Mouse (Mus musculus) inflammation-experienced regulatory T-cells, adult 6 months (primary cell): ENCODE results near the gene AL732309.1. TPM values are rescaled to one million over a fixed set of nuclear protein-coding genes. Genes with fewer than 3 reads are reported as not detected.

Experiments used
- ATAC-seq: one replicate; pipeline ENCODE4 v1.8.0; 2017
- polyA plus RNA-seq, 3 experiments: library from polyadenylated mRNA; unstranded; fragments of 100-300 nt; shearing (Covaris generic); gene quantifications; one replicate each; pipeline ENCODE4 v1.2.1; 2017

The AL732309.1 gene
- polyA plus RNA-seq, 3 experiments from 2014 or later = 2.3 to 9.2 (median 4.0) TPM

GRCm38 (mm10) chr2:25238106-25238505, 8.6 kb downstream of the AL732309.1 start:
- no peak for ATAC-seq

DNA sequence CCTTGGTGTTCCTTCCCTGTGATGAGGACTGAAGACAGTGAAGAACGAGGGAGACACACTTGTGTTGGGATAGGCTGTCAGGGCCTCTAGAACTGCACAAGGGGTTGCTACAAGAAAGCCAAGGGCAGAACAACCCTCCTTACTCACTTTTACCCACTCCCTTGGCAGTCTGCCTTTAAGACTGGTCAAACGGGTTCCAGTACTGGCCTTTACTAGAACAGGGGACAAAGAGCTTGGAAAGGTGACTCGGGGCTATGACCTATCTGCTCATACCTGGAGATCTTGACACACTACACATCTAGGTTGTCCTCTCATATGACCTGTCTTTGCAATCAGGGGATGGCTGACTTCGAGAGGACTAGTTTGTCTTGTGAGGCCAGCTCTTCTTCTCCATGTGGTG, 9.1 kb downstream of the AL732309.1 start:
- no peak for ATAC-seq

DNA sequence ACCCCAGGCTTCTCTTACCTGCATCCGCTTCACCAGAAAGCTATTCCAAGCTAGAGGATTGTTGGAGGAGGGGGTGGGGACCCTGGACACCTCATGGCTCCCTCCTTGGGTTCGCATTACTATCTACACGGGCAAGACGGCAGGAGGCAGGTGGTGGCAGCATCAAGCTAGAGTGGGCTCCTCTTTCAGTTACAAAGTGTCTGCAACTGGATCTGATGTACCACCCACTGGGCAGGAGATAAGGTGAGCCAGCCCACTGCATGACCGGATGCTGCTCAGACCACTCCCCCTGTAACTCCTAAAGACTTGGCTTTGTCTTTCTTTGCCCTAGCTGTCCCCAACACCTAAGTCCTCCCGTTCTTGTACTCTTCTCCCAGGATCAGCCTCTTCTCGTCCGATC, 10.0 kb downstream of the AL732309.1 start, which contains the start of gene Rnf224:
Gene Rnf224, minus strand, starts transcription at position 174 of the 400 bp plus-strand sequence.
- no peak for ATAC-seq

GRCm38 (mm10) chr2:25234551-25235220, 12.0 kb downstream of the AL732309.1 start:
- ATAC-seq = no peak

GRCm38 (mm10) chr2:25234050-25234449, 12.6 kb downstream of the AL732309.1 start, which contains the start of gene Slc34a3:
Gene Slc34a3 (minus strand): TSS chr2:25234364.
- no peak for ATAC-seq

GRCm38 (mm10) chr2:25233421-25233820, 13.2 kb downstream of the AL732309.1 start:
- no peak for ATAC-seq

DNA sequence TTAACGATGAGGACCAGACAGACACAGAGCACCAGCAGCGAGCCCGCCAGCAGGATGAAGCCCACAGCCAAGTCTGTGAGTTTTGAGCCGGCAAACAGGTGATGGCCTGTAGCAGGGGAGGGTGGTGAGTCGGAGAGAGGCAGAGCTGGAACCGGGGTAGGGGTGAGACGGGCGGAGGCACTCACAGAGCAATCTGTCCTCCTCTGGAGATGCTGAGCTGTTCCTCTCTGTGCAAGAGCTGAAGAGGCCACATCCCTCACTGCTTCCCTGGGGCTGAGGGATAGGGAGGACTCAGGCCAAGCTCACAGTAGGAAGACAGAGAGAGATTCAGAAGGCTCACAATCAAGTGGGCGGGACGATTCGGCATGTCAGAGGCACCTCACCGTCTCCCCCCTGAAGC, 15.6 kb downstream of the AL732309.1 start:
- ATAC-seq = no peak

DNA sequence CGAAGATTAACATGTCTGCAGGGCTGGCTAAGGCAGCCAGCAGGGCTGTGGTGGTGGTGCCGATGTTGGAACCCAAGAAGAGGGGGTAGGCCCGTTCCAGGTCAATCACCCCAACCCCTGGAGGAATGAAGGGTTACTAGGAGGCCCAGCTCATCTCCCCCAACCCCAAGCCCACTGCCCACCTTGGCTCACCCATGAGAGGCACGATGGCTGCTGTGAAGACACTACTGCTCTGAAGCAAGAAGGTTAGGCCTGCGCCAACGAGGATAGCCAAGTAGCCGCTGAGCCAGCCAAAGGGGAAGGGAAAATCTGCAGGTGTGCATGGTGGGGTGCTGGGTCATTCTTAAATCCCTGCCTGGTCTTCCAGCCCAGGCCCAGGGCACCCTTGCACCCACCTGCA, 16.1 kb downstream of the AL732309.1 start:
- no peak for ATAC-seq

GRCm38 (mm10) chr2:25229582-25229981, 17.1 kb downstream of the AL732309.1 start:
- ATAC-seq = no peak

- ATAC-seq = no peak
These were observed 17.6 kb downstream of the AL732309.1 start for GRCm38 (mm10) chr2:25228995-25229530.

GRCm38 (mm10) chr2:25228431-25228889, 18.2 kb downstream of the AL732309.1 start:
- ATAC-seq = peak; percentile 48

- ATAC-seq = no peak
These were observed 19.3 kb downstream of the AL732309.1 start for GRCm38 (mm10) chr2:25227406-25227805.

- no peak for ATAC-seq
These were observed 19.8 kb downstream of the AL732309.1 start for GRCm38 (mm10) chr2:25226864-25227263.

- no peak for ATAC-seq
These were observed 20.8 kb downstream of the AL732309.1 start for GRCm38 (mm10) chr2:25225811-25226379.

GRCm38 (mm10) chr2:25224766-25225752, 21.6 kb downstream of the AL732309.1 start:
- ATAC-seq = peak; percentile 90

DNA sequence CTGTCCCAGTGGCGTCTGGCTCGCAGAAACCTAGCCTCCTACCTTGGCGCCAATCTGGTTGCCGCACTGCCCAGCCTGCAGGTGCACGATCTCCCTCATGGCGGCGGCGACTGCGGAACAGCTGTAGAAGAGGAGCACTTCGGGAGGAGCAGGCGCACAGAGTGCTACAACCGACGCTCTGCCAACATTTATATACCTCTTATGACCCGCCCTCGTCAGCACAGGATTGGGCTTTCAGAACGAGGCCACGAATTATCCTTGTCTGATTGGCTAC, 22.2 kb downstream of the AL732309.1 start, which contains the start of gene Tubb4b:
Gene Tubb4b, minus strand, starts transcription at position 211 of the 274 bp plus-strand sequence.
- ATAC-seq = no peak

GRCm38 (mm10) chr2:25223681-25224491, 22.8 kb downstream of the AL732309.1 start:
- ATAC-seq = peak; percentile 9

DNA sequence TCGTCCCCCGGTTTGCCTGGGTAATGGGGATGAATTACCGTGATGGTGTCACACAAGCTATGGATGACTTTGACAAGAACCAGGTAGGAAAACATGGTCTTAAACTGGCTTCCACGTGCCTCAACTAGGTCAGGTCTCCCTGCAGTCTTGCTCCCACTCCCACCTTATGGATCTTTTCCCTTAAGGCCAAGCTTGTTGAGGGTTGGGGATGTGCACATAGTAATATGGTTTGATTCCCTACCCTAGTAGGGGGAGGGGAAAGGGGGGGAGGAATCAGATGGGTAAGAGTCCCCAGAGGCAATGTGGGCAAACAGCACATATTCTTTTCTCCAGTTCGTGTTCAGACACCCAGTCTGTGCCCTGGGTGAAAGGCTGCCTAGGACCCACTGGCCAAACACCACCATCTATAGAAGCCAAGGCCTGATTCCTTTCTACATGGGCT, 25.3 kb downstream of the AL732309.1 start:
- no peak for ATAC-seq

GRCm38 (mm10) chr2:25218445-25218844, 28.2 kb downstream of the AL732309.1 start, which contains the start of gene Fam166a:
Gene Fam166a (plus strand): TSS chr2:25218745.
- ATAC-seq = no peak

DNA sequence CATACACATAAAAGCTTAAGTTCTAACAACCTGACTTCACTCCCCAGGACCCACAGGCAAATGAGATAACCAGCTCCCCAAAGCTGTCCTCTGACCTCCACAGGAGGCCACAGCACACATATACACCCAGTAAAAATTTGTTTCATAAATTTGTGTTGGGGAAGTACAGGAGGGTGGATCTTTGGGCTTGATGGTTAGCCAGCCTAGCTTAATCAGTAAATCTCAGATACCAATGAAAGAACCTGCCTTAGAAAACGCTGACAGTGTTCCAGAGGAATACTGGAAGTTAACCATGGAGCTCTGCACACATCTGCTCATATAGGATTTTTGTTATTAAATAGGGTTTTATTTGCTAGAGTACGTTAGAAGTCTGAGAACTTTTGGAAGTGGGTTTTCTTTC, 29.0 kb downstream of the AL732309.1 start:
- no peak for ATAC-seq

- ATAC-seq = no peak
These were observed 32.2 kb downstream of the AL732309.1 start, which contains the start of gene Stpg3 for GRCm38 (mm10) chr2:25214444-25214843. Gene Stpg3 (minus strand): TSS chr2:25214637.
